Mouse (Mus musculus) CH12.LX (cell line): ENCODE measurements around the gene Spata18. TPM values are rescaled to one million over a fixed set of nuclear protein-coding genes. Genes with fewer than 3 reads are reported as not detected.

Experiments used
- DNase-seq: peaks from one replicate; pipeline ENCODE4 v3.0.0-alpha.2; 2013; ENCODE audit errors: extremely low read depth
- H3K27ac ChIP-seq: 2 replicates; pipeline ENCODE4 v1.5.1; 2012; ENCODE audit warnings: low read depth, mild to moderate bottlenecking, control low read depth, moderate library complexity; ENCODE audit not compliant: insufficient read depth
- H3K27me3 ChIP-seq: replicated peaks from 2 replicates; pipeline ENCODE3; 2012; ENCODE audit warnings: inconsistent platforms
- H3K36me3 ChIP-seq, 2 experiments: replicated peaks in 1 of 2; 2 replicates each; pipeline versions ENCODE3 to v1.6.1; 2012; ENCODE audit warnings: inconsistent platforms in 1 of 2, low read length in 1 of 2, mild to moderate bottlenecking in 1 of 2, mixed read lengths in 1 of 2, moderate library complexity in 1 of 2; ENCODE audit not compliant: control insufficient read depth in 1 of 2, insufficient read depth in 1 of 2
- H3K4me1 ChIP-seq, 2 experiments: 2 replicates each; pipeline ENCODE4 v1.6.1; 2012; ENCODE audit warnings: inconsistent platforms in 1 of 2, moderate library complexity in 1 of 2; ENCODE audit not compliant: insufficient read depth in 2 of 2, control insufficient read depth in 1 of 2
- H3K4me2 ChIP-seq: 2 replicates; pipeline ENCODE4 v1.6.1; 2012; ENCODE audit warnings: low read depth, mild to moderate bottlenecking, control low read depth; ENCODE audit not compliant: poor library complexity, insufficient read depth, severe bottlenecking
- H3K4me3 ChIP-seq, 3 experiments: fragments of 150-350 bp in 1 of 3; sonication (generic) in 1 of 3; replicated peaks in 1 of 3; 2 replicates each; pipeline versions ENCODE3 to v1.5.1; 2011 to 2012; ENCODE audit warnings: low read depth in 2 of 3, low read length in 2 of 3, mild to moderate bottlenecking in 2 of 3, moderate library complexity in 2 of 3, control low read depth in 1 of 3, improper control_type of control experiment in 1 of 3, inconsistent platforms in 1 of 3, mixed read lengths in 1 of 3; ENCODE audit not compliant: poor library complexity in 1 of 3
- H3K79me2 ChIP-seq: replicated peaks from 2 replicates; pipeline ENCODE4 v1.6.1; 2012; ENCODE audit warnings: mild to moderate bottlenecking, moderate library complexity; ENCODE audit not compliant: control insufficient read depth, poor library complexity, insufficient read depth, severe bottlenecking; ENCODE audit errors: extremely low read depth
- H3K9ac ChIP-seq: 2 replicates; pipeline ENCODE4 v1.6.1; 2012; ENCODE audit warnings: low read depth, mild to moderate bottlenecking, control low read depth, moderate library complexity; ENCODE audit not compliant: insufficient read depth
- H3K9me3 ChIP-seq: replicated peaks from 2 replicates; pipeline ENCODE3; 2012; ENCODE audit warnings: low read length, inconsistent platforms, mixed read lengths
- BHLHE40 ChIP-seq: IDR thresholded peaks from 2 replicates; pipeline ENCODE4 v1.6.1; 2011; ENCODE audit warnings: mild to moderate bottlenecking, low read depth, low read length, improper control_type of control experiment
- CTCF ChIP-seq, 2 experiments: IDR thresholded peaks in 1 of 2; conservative IDR thresholded peaks in 1 of 2; 2 replicates each; pipeline ENCODE4 v1.5.1; 2011 to 2012; ENCODE audit warnings: low read depth in 2 of 2, low read length in 2 of 2, improper control_type of control experiment in 1 of 2, inconsistent platforms in 1 of 2, mild to moderate bottlenecking in 1 of 2, moderate library complexity in 1 of 2
- EP300 ChIP-seq: IDR thresholded peaks from 2 replicates; pipeline ENCODE4 v1.6.1; 2011; ENCODE audit warnings: low read length, improper control_type of control experiment
- ETS1 ChIP-seq: conservative IDR thresholded peaks from 2 replicates; pipeline ENCODE4 v1.6.1; 2012; ENCODE audit warnings: low read depth, mild to moderate bottlenecking, inconsistent platforms, low read length, improper control_type of control experiment, moderate library complexity
- GABPA ChIP-seq: IDR thresholded peaks from 2 replicates; pipeline ENCODE4 v1.6.1; 2012; ENCODE audit warnings: low read depth, low read length, improper control_type of control experiment, inconsistent platforms; ENCODE audit not compliant: insufficient replicate concordance
- JUN ChIP-seq: IDR thresholded peaks from 2 replicates; pipeline ENCODE4 v1.6.1; 2011; ENCODE audit warnings: low read depth, mild to moderate bottlenecking, low read length, improper control_type of control experiment, moderate library complexity; ENCODE audit not compliant: insufficient read depth
- KAT2A ChIP-seq: IDR thresholded peaks from 2 replicates; pipeline ENCODE4 v1.6.1; 2012; ENCODE audit warnings: low read length, improper control_type of control experiment, inconsistent platforms; ENCODE audit not compliant: insufficient replicate concordance
- MAX ChIP-seq: IDR thresholded peaks from 2 replicates; pipeline ENCODE4 v1.6.1; 2011; ENCODE audit warnings: low read length, improper control_type of control experiment
- MEF2A ChIP-seq: IDR thresholded peaks from 2 replicates; pipeline ENCODE4 v1.6.1; 2014; ENCODE audit warnings: low read depth, mild to moderate bottlenecking, inconsistent platforms, low read length, improper control_type of control experiment, borderline replicate concordance
- MXI1 ChIP-seq: IDR thresholded peaks from 2 replicates; pipeline ENCODE4 v1.6.1; 2011; ENCODE audit warnings: mild to moderate bottlenecking, low read depth, low read length, improper control_type of control experiment
- NRF1 ChIP-seq: IDR thresholded peaks from 2 replicates; pipeline ENCODE4 v1.6.1; 2014; ENCODE audit warnings: low read depth, mild to moderate bottlenecking, inconsistent platforms, low read length, improper control_type of control experiment, moderate library complexity
- POLR2A ChIP-seq: IDR thresholded peaks from 2 replicates; pipeline ENCODE4 v1.6.1; 2011; ENCODE audit warnings: low read depth, mild to moderate bottlenecking, improper control_type of control experiment, low read length
- RAD21 ChIP-seq: IDR thresholded peaks from 2 replicates; pipeline ENCODE4 v1.6.1; 2011; ENCODE audit warnings: low read depth, mild to moderate bottlenecking, low read length, improper control_type of control experiment, moderate library complexity
- RCOR1 ChIP-seq: conservative IDR thresholded peaks from 2 replicates; pipeline ENCODE4 v1.6.1; 2012; ENCODE audit warnings: low read depth, mild to moderate bottlenecking, inconsistent platforms, low read length, improper control_type of control experiment
- SIN3A ChIP-seq: IDR thresholded peaks from 2 replicates; pipeline ENCODE4 v1.6.1; 2012; ENCODE audit warnings: low read length, improper control_type of control experiment, inconsistent platforms
- TCF12 ChIP-seq: IDR thresholded peaks from 2 replicates; pipeline ENCODE4 v1.6.1; 2014; ENCODE audit warnings: low read depth, mild to moderate bottlenecking, inconsistent platforms, low read length, improper control_type of control experiment
- ZC3H11A ChIP-seq: IDR thresholded peaks from 2 replicates; pipeline ENCODE4 v1.6.1; 2012; ENCODE audit warnings: low read depth, mild to moderate bottlenecking, inconsistent platforms, low read length, improper control_type of control experiment
- dilution Hi-C: fragments of 300-500 bp; cut with MboI; formaldehyde crosslinking; loops from 2 replicates; pipeline ENCODE4 v1.14.3; 2020; ENCODE audit warnings: low sequenced_read_pairs; ENCODE audit not compliant: extremely low pct_unique_long_range_greater_than_20kb, extremely low pct_ligation_motif_present
- in situ Hi-C: fragments of 300-500 bp; cut with MboI; formaldehyde crosslinking; loops from 3 replicates; pipeline ENCODE4 v1.14.3; 2019; ENCODE audit warnings: low sequenced_read_pairs, low pct_ligation_motif_present, low pct_unique_long_range_greater_than_20kb, mixed read lengths
- polyA plus RNA-seq: library from polyadenylated mRNA; unstranded; fragments of >175 nt; gene quantifications from 2 replicates; pipeline ENCODE4 v1.2.1, GENCODE M21; 2012; ENCODE audit warnings: low read depth; ENCODE audit not compliant: insufficient read length
- total RNA-seq, 2 experiments: library from RNA; depleted of rRNA; stranded (reverse); fragments of 300-350 nt in 1 of 2; fragments of >200 nt in 1 of 2; gene quantifications; 2 replicates each; pipeline ENCODE4 v1.2.3; 2012 to 2014

The Spata18 gene
- total and polyA plus RNA-seq, 3 experiments = not detected

DNA sequence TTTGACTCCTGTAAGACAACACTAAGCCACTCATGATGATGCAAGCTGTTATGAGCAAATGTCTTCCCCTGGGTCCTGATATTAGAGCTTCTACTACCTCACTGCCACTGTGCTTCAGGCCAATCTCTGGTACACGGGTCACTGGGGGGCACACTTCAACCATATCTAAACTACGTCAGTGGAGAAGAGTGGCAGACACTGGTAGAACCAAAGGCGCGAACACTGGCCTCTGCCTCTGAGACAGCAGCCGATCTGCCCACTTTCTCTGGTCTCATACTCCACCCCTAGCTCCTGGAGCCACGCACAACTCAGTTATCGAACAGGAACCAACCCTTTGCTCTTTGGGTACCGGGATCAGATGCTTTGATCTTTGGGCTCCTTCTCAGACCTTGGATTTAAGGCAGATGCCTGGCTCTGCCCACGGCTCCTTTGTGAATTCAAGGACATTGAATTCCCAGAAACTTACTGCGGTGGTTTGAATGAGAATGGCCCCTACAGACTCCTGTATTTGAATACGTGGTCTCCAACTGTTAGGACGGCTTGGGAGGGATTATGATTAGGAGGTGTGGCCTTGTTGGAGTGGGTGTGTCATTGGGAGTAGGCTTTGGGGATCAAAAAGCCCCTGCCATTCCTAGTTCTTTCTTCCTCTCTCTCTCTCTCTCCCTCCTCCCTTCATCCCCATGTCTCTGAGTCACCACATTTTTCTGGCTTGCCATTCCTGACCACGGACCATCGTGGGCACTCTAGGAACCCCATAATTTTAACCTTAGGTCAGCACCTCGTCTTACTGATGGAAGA is 40.7 kb downstream of the Spata18 start:
- Histone ChIP-seq H3K4me3 (no peak overlapping the region), H3K27ac (no peak overlapping the region), H3K9me3 (no peaks in the 10 kb centered on the region), H3K4me2 (peak overlapping the region; percentile 34), H3K79me2 (no peaks in the 10 kb centered on the region), H3K36me3 (no peaks in the 10 kb centered on the region), H3K27me3 (no peaks in the 10 kb centered on the region), H3K9ac (no peak overlapping the region), H3K4me1 (no peaks in the 10 kb centered on the region; a peak in 1 of 4 replicates)
- in situ Hi-C loops = no loop called here
- DNase-seq = no peak
- dilution Hi-C loops = no loop called here
- TF ChIP-seq JUN (no peak), RAD21 (peak; percentile 14), POLR2A (no peak)

DNA sequence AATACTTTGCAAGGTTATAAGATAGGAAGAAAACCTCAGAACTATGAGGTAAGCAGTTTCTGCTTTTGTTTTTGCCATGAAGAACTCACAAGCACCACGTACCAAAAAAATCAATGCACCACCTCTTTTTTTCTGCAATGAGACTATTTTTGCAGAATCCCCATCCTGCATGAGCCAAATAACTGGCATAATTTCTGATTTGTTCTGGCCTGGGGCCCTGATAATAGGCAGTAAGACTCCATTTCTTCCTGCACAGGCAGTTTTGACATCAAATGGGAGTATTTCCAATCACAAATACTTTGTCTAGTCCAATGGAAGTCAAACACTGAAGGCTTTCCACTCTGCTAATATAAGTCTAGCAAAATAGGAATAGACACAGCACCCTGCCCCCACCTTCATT is 42.6 kb downstream of the Spata18 start:
- no peaks in the 10 kb centered on the region for H3K36me3 ChIP-seq
- H3K4me1 ChIP-seq = no peaks in the 10 kb centered on the region; a peak in 1 of 4 replicates
- H3K27ac ChIP-seq = no peak overlapping the region
- in situ Hi-C loops (no loop called here), dilution Hi-C loops (no loop called here)
- DNase-seq = no peak
- no peaks in the 10 kb centered on the region for H3K27me3 ChIP-seq
- no peak overlapping the region for H3K4me2 ChIP-seq
- H3K9ac ChIP-seq = no peak overlapping the region
- no peak overlapping the region for H3K4me3 ChIP-seq
- H3K79me2 ChIP-seq = no peaks in the 10 kb centered on the region
- H3K9me3 ChIP-seq = no peaks in the 10 kb centered on the region
- TF ChIP-seq ZC3H11A (no peak), KAT2A (no peak), ETS1 (no peak), SIN3A (no peak), MXI1 (no peak), RAD21 (no peak), TCF12 (no peak), MEF2A (no peak), EP300 (no peak), RCOR1 (no peak), CTCF (conservative IDR thresholded peaks at IDR 0.05 in 1 of 2, IDR thresholded peaks at IDR 0.05 in 1 of 2; ENCODE audit: low read depth in 2 of 2, low read length in 2 of 2) (no peak), NRF1 (no peak), JUN (no peak), GABPA (no peak), MAX (no peak), BHLHE40 (no peak)
